In the genomic region with DNA sequence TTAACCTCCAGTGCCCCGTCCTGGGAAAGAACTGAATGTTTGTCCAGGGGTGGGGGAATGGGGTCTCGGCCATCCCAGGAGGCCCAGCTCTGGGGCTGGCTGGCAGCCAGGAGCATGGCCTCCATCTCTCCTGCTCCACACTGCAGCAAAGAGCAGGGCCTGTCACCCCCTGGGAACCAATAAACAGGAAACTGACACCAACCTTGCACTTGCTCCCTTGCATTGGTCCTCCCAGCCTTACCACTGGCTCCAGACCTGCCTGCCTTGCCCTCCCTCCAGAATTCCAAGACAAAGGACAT, we compare ENCODE assay signal across 7 mouse cellular contexts. TPM values are rescaled to one million over a fixed set of nuclear protein-coding genes. Genes with fewer than 3 reads are reported as not detected.
DNase-seq lines count a peak whose midpoint lies in the region; ATAC-seq lines count a peak whose summit lies in the region.

No protein-coding gene starts in this region.

- 5% methylated on average over 2 of the region's 2 CpGs for WGBS in intestine, embryonic 16.5 days
- WGBS in lung, embryonic 16.5 days, result 0% methylated on average over 2 of the region's 2 CpGs

- H3K36me3 ChIP-seq in intestine, embryonic 16.5 days (ENCODE audit: control insufficient read depth, insufficient read depth, low read length), result no peaks in the 10 kb centered on the region; the same call in 1 of the 2 replicates
- H3K36me3 ChIP-seq in lung, embryonic 16.5 days (ENCODE audit: control insufficient read depth, insufficient read depth, low read length), result peaks cover 24% of the 10 kb centered on the region

- peak overlapping the region; percentile 67 for H3K27ac ChIP-seq in intestine, embryonic 16.5 days (ENCODE audit: low read length)
- H3K27ac ChIP-seq in lung, embryonic 16.5 days (ENCODE audit: low read length), result peak overlapping the region; percentile 91

- peaks cover 60% of the 10 kb centered on the region for H3K4me1 ChIP-seq in intestine, embryonic 16.5 days (ENCODE audit: control insufficient read depth, insufficient read depth, low read length)
- peaks cover 84% of the 10 kb centered on the region for H3K4me1 ChIP-seq in lung, embryonic 16.5 days (replicated peaks; ENCODE audit: control insufficient read depth, insufficient read depth, low read length)

- H3K9me3 ChIP-seq in intestine, embryonic 16.5 days (ENCODE audit: control insufficient read depth, low read length), result no peaks in the 10 kb centered on the region
- H3K9me3 ChIP-seq in lung, embryonic 16.5 days (ENCODE audit: control insufficient read depth, low read length), result no peaks in the 10 kb centered on the region

- H3K27me3 ChIP-seq in intestine, embryonic 16.5 days (replicated peaks; ENCODE audit: control insufficient read depth, insufficient read depth, low read length), result no peaks in the 10 kb centered on the region
- H3K27me3 ChIP-seq in lung, embryonic 16.5 days (ENCODE audit: control insufficient read depth, insufficient read depth, low read depth, low read length), result no peaks in the 10 kb centered on the region

- H3K9ac ChIP-seq in intestine, embryonic 16.5 days (ENCODE audit: low read depth, low read length), result peak overlapping the region; percentile 59
- H3K9ac ChIP-seq in lung, embryonic 16.5 days (ENCODE audit: low read length), result 0 out of 2 replicates have a peak overlapping the region, but pooled peaks have one; percentile 14

- peak overlapping the region; percentile 9; the same call in 1 of the 2 replicates for H3K4me2 ChIP-seq in intestine, embryonic 16.5 days (ENCODE audit: low read depth, low read length)
- H3K4me2 ChIP-seq in lung, embryonic 16.5 days (ENCODE audit: low read depth, low read length), result peak overlapping the region; percentile 9; the same call in 1 of the 2 replicates

- ATAC-seq in intestine, embryonic 16.5 days, result peak; percentile 47
- ATAC-seq in lung, embryonic 16.5 days (ENCODE audit: low read depth), result peak; percentile 71

- peak; percentile 86 for DNase-seq in embryo, embryonic 10 days (ENCODE audit: low spot score)
- peak; percentile 76 for DNase-seq in embryo, embryonic 9.5 days (ENCODE audit: extremely low spot score)
- no peak for DNase-seq in urinary bladder, adult 2 months (ENCODE audit: low spot score)
- DNase-seq in right cerebral cortex, postnatal 14 days, result no peak
- DNase-seq in layer of hippocampus, postnatal 10 days (ENCODE audit: low spot score in 2 of 2), result no peak

- H3K4me3 ChIP-seq in intestine, embryonic 16.5 days (ENCODE audit: low read length), result no peak overlapping the region
- H3K4me3 ChIP-seq in lung, embryonic 16.5 days (ENCODE audit: low read length), result no peak overlapping the region

RNA-seq across cellular contexts. Expression of a gene that starts 12.1 kb away (rescaled TPM):
- polyA plus RNA-seq in intestine, embryonic 16.5 days (2015; fragmentation: Nextera tagmentation; extraction: Ambion mirVana), result 4.1 and 4.6 TPM in 2 replicates
- 10.6 and 11.8 TPM in 2 replicates for polyA plus RNA-seq in lung, embryonic 16.5 days (2015; fragmentation: Nextera tagmentation; extraction: Ambion mirVana)
- polyA plus RNA-seq in urinary bladder, adult 2 months (2012; rRNA removed), result 17.1 and 30.1 TPM in 2 replicates
- 10 to 100 TPM; 76.5 to 81.6 TPM for total RNA-seq in layer of hippocampus, postnatal 10 days (2021)

RNA-seq across cellular contexts. Expression of a gene that starts 54.7 kb away (rescaled TPM):
- 9.0 and 9.8 TPM in 2 replicates for polyA plus RNA-seq in intestine, embryonic 16.5 days (2015; fragmentation: Nextera tagmentation; extraction: Ambion mirVana)
- 9.1 and 10.1 TPM in 2 replicates for polyA plus RNA-seq in lung, embryonic 16.5 days (2015; fragmentation: Nextera tagmentation; extraction: Ambion mirVana)
- polyA plus RNA-seq in urinary bladder, adult 2 months (2012; rRNA removed), result 11.6 and 12.8 TPM in 2 replicates
- total RNA-seq in layer of hippocampus, postnatal 10 days (2021), result 1 to 10 TPM; 4.0 TPM

RNA-seq across cellular contexts. Expression of a gene that starts 56.5 kb away (rescaled TPM):
- 2.4 and 3.8 TPM in 2 replicates for polyA plus RNA-seq in intestine, embryonic 16.5 days (2015; fragmentation: Nextera tagmentation; extraction: Ambion mirVana)
- 3.0 and 3.8 TPM in 2 replicates for polyA plus RNA-seq in lung, embryonic 16.5 days (2015; fragmentation: Nextera tagmentation; extraction: Ambion mirVana)
- 2.2 TPM in 2 replicates for polyA plus RNA-seq in urinary bladder, adult 2 months (2012; rRNA removed)
- 1 to 10 TPM; 8.1 to 9.7 TPM for total RNA-seq in layer of hippocampus, postnatal 10 days (2021)

Comparison
In these comparisons a context has a peak if more than half of its experiments do, and no peak if none do; other contexts are left out.
1. DNase-seq: peak in embryo, embryonic 10 days (single experiment) and embryo, embryonic 9.5 days (single experiment); none in urinary bladder, adult 2 months (single experiment), right cerebral cortex, postnatal 14 days (single experiment) and layer of hippocampus, postnatal 10 days (0 of 2).